Mouse (Mus musculus): ENCODE data around the gene Zfpl1. TPM values are rescaled to one million over a fixed set of nuclear protein-coding genes. Genes with fewer than 3 reads are reported as not detected.
"Not testable (repeated sequence)": the region's sequence is repeated elsewhere in the genome, so short reads cannot be mapped to it uniquely, and the experiment has no call there.

The Zfpl1 gene
- 10 to 100 TPM; 29.8 to 34.1 TPM for total RNA-seq (2021)
- long read RNA-seq, experiment 1, transcript Zfpl1-208 (8 exons, 922 nt), result major isoform, 11 of 26 reads
- long read RNA-seq, experiment 1, transcript Zfpl1-201 (8 exons, 1,287 nt), result minor isoform, 6 of 26 reads
- long read RNA-seq, experiment 1, partial matches to known transcripts, result 5 of 26 reads
- long read RNA-seq, experiment 1, other reads (novel, unspliced or antisense), result 4 of 26 reads
- long read RNA-seq, experiment 2, transcript Zfpl1-208 (8 exons, 922 nt), result major isoform, 20 of 48 reads
- long read RNA-seq, experiment 2, transcript Zfpl1-201 (8 exons, 1,287 nt), result minor isoform, 8 of 48 reads
- long read RNA-seq, experiment 2, partial matches to known transcripts, result 12 of 48 reads
- long read RNA-seq, experiment 2, other reads (novel, unspliced or antisense), result 8 of 48 reads

DNA sequence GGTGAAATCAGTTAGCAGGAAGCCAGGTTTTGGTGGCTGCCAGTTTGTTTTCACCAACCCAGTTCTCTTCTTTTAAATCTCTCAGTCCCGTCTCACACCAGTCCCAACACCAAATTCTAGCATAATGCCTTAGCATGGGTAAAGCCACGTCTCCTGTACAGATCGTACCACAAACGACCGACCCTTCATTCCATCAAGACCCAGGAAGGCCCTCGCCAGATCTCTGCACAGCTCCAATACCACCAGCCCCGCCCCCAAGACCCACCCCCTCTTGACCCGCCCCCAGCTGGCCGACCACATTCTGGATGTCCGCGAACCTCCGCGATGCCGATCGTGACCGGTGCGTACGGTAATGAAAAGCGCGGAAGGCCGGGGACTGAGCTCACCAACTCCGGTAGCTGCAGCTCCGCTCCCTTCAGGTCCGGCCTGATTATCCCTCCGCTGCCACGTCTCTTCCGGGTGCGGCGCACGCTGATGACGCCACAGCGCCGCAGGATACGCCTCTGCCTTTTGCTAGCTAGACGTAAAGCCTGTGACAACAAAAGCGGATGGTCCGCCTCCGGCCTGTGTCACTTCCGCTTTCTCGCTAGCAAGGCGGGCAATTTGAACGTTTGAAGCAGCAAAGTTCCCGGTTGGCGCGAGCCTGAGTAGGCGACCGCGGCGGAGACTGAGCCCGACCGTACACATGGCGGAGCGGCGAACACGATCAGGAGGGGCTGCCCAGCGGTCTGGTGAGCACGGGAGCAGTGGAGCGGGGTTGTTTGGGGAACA is at the start of gene Zfpl1, which contains the start of gene Cdca5:
TSS of gene Zfpl1 (minus strand) at position 479 of the 771 bp plus-strand sequence.
TSS of gene Cdca5 (plus strand) at position 506 of the 771 bp plus-strand sequence.
- DNase-seq (ENCODE audit: low spot score in 2 of 2), result peak; percentile 91 to 95

DNA sequence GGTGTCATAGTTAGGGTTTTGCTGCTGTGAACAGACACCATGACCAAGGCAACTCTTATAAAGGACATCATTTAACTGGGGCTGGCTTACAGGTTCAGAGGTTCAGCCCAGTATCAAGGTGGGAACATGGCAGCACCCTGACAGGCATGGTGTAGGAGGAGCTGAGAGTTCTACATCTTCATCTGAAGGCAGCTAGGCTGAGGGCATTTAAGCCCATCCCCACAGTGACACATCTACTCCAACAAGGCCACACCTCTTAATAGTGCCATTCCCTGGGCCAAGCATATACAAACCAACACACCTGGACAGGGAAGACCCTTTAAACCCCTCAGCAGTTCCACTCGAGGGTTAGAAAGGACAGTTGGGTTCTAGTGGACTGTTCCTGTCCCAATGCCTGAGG is 48.4 kb upstream of the Zfpl1 start:
- not testable (repeated sequence) for DNase-seq (ENCODE audit: low spot score in 2 of 2)

DNA sequence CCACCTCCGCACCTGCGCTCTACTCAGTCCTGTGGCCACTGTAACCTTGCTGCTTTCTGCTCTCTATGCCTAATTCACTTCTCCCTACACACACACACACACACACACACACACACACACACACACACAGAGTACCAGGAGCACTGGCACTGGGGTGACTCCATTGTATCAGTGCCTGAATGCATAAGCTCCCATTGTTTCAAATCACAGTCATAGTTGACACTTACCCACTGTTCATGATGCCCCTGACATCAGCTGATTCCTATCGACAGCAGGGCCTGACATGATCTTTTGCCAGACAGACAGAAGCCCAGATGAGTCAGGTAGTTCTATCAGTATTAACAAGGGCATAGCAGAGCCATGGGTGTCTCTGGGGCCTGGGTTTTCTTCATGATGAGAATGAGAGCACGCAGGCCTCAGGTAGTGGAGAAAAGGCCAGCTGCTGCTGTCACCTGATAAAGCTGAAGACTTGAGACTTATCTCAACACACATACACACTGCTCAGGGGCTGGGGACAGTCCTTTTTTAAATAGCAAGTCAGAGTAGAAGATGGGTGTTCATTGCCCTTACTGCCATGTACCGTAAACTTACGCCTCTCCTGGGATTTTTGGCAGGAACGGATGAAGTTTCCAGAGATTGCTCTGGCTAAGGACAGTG is 47.5 kb upstream of the Zfpl1 start:
- DNase-seq (ENCODE audit: low spot score in 2 of 2), result no peak

DNA sequence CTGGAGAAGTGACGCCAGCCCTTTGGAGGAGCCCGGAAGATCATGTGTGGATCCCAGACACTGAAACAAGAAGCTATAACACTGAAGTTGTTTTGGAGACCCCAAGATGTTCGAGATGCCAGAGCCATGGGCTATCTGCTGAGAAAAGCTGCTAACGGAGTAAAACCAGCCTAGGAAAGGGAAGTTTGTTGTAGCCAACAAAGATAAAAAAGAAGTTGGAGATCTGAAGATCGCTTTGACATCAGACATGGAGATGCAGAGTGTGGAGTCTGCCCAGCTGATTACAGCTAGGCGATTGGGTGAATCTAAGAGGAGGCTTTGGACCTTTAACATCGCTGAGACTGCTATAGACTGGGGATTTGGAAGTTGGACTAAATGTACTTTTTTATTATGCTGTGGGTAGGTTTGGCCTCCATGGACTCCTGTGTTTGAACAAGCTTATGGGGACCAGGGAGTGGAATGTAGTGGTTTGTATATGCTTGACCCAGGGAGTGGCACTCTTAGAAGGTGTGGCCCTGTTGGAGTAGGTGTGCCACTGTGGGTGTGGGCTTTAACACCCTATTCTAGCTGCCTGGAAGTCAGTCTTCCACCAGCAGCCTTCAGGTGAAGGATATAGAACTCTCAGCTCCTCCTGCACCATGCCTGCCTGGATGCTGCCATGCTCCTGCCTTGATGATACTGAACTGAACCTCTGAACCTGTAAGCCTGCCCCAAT is 45.8 kb upstream of the Zfpl1 start:
- not testable (repeated sequence) for DNase-seq (ENCODE audit: low spot score in 2 of 2)

DNA sequence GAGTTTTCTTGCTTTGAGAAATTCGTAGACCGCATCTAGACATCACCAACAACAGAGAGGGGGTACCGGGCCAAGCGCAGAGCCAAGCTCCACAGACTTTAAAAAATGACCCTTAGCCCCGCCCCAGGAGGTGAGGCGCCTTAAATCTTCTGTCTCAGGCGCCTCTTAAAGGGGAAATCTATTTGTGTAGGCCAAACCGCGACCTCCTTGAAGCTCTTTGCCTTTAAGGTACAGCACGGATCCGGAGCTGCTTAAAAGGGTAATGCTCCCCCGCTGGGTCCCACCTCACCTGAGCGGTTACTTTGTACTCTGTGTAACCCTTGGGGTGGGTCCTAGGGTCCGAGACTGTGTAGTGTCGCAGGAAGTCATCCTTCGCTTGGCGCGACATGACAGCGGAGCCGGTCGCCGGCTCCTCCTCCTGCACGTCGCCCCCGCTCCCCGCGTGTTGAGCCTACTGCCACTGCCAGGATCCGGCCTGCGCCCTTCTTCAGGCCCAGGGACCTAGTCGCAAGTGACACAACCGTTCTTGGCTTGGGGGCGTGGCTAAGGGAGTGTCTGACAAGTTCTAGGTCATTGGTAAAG is 43.1 kb upstream of the Zfpl1 start, which contains the start of gene Snx15:
TSS of gene Snx15 (minus strand) at position 545 of the 582 bp plus-strand sequence.
- peak; percentile 88 to 93 for DNase-seq (ENCODE audit: low spot score in 2 of 2)

DNA sequence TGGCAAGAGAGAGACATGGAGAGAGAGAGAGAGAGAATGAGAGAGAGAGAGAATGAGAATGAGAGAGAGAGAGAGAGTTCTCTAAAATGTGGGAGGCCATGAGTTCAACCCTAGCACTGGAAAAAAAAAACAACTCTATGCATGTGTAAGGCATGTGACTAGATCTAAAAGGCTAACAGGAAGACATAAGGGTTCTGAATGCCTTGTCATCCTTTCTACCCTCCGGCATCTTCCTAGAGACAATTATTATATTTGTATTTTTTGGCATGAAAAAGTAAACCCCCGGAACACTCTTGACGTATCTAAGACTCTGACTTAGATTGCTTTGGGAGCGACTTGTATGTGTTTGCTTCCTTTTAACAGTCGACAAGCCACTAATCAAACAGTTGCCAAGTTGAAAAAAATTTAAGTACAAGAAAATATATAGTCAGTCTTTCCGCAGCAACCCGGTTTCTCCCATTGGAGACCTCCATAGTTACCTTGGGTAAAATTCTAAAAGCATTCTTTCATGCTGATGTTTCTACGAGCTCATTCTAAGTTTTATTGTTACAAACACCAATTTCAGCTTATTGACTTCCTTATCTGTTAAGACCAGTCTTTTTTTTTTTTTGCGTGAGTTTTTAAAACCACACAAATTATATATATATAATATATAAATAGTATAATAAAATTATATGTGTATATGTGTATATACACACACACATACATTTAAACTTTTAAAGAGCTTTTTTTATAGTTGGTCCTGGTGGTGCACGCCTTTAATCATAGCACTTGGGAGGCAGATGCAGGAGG is 42.2 kb upstream of the Zfpl1 start:
- DNase-seq (ENCODE audit: low spot score in 2 of 2), result no peak

DNA sequence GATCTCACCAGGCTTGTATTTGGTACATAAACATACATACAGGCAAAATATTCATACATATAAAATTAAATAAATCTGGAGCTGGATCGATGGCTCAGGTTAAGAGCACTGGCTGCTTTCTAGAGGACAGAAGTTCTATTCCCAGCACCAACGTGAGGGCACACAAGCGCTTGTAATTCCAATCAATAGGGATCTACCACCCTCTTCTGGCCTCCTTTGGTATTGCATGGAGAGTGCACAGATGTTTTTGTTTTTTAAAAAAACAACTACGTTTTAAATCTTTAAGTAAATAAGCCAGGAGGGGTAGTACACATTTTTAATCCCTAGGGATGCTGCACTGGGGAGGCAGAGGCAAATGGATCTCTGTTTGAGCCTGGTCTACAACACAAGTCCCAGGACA is 41.5 kb upstream of the Zfpl1 start:
- DNase-seq (ENCODE audit: low spot score in 2 of 2), result peak; percentile 51 to 55

DNA sequence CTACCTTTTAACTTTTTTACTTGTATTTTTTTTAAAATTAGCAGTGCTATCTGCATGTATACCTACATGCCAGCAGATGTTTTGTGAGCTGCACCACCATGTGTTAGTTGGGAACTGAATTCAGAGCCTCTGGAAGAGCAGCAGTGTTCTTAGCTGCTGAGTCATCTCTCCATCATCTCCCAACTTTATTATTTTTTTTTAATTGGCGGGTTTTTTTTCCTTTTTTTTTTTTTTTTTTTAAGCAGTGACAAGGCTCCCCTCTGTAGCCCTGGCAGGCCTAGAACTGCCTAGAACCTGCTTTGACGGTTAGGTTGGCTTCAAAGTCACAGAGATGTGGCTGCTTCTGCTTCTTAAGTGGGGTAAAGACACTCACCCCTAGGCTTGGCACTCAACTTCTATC is 40.1 kb upstream of the Zfpl1 start:
- DNase-seq (ENCODE audit: low spot score in 2 of 2), result no peak

DNA sequence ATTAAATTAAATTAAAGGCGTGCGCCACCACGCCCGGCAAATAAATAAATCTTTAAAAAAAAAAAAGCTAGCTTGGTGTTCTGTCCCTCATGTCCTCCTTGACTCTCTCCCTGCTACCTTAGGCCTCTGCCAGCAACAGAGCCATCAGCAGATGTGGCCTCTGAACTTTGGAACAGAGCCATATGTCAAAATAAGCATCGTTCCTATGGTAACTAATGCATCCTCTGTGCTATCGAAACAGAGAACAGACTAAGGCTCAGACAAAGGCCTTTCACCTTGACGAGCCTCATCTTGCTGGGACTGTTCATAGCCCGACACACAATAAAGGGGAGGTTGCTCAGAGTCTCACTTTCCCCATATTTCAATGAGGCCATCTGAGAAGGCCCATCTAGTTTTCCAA is 38.6 kb upstream of the Zfpl1 start:
- no peak for DNase-seq (ENCODE audit: low spot score in 2 of 2)

DNA sequence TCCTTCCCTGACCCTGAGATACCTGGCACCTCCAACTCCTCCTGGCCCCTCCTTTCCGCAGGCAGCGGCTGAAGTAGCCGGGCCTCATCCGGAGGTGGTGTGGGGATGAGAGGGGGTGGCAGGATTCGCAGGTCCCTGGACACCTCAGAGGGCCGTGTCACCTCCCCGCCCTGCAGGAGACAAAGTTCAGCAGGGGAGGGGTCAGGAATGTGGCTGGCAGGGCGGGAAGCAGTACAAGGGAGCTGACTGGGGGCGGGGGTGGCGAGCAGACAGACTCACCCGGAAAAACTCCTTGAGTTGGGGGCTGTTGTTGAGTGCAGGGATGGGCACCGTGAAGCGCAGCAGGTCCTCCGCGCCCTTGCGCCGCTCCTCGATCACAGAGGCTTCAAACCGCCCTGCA is 37.0 kb upstream of the Zfpl1 start:
- no peak for DNase-seq (ENCODE audit: low spot score in 2 of 2)

DNA sequence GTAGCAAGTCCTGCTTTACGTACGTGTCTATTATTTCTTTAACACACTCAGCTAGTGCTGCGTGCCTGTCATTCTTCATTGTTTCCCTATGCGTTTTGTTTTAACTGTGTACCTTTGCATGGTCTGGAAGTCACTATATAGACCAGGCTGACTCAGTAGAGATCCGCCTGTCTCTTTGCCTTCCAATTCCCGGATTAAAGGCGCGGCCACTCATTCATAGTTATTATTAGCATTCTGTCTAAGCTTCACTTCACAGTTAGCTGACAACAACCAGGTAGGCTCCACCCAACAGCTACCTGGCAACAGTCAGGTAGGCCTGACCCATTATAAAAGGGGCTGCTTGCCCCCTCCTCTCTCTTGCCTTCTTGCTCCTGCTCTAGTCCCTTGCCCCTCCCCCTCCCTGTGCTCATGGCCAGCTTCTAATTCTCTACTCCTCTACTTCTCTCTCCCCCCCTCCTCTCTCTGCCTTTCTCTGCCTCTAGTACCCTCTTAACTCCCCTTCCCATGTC is 34.0 kb upstream of the Zfpl1 start:
- DNase-seq (ENCODE audit: low spot score in 2 of 2), result no peak

DNA sequence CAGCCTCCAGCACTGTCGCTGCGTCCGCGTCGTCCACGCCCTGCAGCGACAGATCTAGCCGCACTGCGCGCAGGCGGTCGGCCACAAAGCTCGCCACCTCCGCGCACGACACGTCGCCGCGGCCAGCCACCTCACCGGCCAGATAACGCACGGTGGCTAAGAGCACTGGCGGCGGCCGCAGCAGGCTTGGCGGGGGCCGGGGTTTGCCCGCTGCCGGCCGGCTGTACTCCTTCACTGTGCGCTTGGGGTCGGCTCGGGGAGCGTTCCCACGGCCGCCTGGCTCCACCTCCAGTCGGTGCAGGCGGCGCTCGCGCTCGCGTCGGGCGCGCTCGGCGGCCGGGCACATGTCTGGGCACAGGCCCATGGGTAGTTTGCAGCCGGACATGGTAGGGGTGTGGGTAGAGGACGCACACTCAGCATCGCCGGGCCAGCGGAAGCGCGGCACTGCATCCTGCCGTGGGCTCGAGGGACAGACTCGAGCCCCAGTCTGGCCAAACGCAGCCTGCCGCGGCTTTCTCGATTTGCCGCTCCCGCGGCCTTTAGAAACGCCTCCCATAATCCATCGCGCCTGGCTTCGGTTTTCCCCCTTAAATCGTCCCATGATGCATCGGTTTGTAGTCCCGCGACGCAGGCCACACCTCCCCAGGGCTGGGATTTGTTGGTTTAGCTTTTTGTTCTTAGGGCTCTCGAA is 33.4 kb upstream of the Zfpl1 start, which contains the start of gene Sac3d1:
TSS of gene Sac3d1 (minus strand) at position 665 of the 691 bp plus-strand sequence.
- peak; percentile 82 to 84 for DNase-seq (ENCODE audit: low spot score in 2 of 2)

DNA sequence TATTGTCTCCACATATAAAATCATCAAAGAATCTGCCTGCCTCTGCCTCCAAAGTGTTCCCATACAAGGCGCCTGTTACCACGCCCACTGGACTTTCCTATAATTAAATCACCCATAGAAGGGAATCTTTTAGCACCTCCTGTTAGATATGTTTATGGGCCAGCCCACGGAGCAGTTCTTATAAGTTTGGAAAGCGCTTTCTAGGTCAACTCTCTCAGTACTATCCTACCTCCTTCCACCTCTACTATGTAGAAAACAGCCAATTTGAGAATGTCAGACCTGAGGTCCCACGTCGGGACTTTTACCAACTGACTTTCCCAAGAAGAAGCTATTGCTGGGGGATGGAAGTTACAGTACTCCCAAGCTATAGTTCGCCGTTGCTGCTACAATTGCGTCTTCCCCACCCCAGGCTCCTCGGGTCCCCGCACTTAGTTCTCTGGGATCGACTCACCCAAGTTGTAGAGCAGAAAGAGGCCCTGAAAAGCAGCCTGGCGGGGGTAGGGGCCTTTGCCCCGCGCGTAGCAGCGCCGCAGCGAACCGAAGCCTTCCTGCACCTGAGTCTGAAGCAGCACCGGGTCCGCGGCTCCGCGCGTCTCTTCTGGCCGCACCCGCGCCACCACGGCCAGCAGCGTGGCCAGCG is 32.7 kb upstream of the Zfpl1 start:
- DNase-seq (ENCODE audit: low spot score in 2 of 2), result peak in 1 of 2 experiments; percentile 61

DNA sequence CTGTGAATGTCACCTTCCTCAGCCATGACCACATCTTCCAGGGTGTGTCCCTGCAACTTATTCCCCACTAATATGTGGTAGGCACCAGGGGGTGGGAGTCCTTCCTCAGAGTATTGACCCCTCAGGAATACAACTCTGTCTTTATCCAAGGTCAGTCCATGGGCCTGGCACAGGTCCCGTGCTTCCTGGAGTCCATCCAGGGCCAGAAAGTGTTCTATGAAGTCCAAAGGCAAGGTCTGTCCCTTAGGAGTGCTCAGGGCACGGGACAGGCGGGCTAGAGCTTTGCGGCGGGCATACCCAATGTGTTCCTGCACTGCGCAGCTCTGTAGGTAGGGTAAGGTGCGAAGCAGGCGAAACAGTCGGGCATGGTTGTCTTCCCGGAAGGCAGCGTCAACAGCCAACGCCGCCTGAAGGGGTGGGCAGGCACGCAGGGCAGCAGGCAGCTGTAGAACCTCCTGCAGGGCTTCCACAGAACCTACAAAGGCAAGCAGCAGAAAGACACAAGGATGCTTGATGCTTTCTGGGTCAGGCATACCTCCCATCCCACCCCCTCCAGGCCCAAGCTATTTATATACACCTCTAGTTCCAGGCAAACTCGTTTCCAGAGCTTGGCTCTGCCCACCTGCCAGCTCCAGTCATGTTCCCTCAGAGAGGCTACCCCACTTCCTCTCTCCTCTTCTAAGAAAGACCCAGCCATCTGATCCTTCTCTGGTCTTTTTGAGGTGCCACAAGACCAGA is 31.5 kb upstream of the Zfpl1 start:
- no peak for DNase-seq (ENCODE audit: low spot score in 2 of 2)

DNA sequence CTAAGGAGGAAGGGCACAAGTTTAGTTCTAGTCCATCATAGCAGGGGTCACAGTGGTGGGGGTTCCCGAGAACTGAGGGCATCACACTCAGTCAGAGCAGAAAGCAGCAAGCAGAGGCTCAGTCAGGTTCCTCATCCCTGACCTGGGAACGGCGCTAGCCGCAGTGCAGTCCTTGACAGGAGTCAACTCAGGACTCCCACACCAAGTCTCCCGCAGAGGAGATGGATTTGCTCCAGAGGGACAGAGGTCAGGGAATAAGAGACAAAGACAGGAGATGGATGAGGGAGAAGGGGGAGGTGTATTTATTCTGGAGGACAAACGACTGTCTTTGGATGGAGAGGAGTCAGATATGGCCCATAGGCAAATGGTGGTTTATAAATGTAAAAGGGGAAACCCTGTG is 28.4 kb upstream of the Zfpl1 start:
- no peak for DNase-seq (ENCODE audit: low spot score in 2 of 2)

DNA sequence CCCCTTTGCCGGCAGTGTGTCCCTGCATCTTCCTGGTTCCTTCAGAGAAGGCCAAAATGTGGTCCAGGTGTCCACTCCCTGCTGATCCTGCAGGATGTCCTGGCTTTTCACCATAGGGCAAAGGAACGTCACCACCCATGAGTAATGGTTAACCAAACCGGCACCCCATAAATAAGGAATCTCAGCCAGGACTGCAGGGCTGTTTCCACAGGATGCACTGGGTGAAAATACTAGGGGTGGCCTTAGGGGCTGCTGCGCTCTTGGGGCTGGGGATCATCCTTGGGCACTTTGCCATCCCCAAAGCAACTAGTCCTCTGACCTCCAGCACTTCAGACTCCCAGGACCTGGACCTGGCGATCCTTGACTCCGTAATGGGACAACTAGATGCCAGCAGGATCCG is 20.8 kb upstream of the Zfpl1 start, which contains the start of gene Naaladl1:
TSS of gene Naaladl1 (plus strand) at position 197 of the 400 bp plus-strand sequence.
- DNase-seq (ENCODE audit: low spot score in 2 of 2), result no peak

DNA sequence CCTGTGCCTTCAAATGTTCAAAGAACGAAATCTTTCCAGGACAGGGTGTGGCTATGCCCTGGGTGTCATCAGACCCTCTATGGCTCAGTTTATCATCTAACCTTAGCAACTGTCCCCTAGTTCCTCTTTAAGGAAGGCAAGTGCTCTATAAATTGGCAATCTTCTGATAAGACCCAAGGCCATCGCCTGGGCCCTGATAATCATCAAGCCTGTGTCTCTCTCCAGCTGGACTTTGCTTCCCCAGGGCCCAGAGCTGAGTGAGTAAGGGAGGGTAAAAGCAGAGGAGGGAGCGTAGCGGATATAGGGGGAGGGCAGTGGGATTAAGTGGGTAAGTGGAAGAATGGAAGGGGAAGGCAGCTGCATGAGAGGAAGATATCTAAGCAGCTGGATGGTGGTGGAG is 19.7 kb upstream of the Zfpl1 start:
- no peak for DNase-seq (ENCODE audit: low spot score in 2 of 2)

Data from adrenal gland, adult 18-20 months (tissue).